Mouse (Mus musculus): ENCODE measurements around the gene Cpsf7. TPM values are rescaled to one million over a fixed set of nuclear protein-coding genes. Genes with fewer than 3 reads are reported as not detected.

The Cpsf7 gene
- 23.7 and 26.0 TPM in 2 replicates for polyA plus RNA-seq (2012; rRNA removed)

DNA sequence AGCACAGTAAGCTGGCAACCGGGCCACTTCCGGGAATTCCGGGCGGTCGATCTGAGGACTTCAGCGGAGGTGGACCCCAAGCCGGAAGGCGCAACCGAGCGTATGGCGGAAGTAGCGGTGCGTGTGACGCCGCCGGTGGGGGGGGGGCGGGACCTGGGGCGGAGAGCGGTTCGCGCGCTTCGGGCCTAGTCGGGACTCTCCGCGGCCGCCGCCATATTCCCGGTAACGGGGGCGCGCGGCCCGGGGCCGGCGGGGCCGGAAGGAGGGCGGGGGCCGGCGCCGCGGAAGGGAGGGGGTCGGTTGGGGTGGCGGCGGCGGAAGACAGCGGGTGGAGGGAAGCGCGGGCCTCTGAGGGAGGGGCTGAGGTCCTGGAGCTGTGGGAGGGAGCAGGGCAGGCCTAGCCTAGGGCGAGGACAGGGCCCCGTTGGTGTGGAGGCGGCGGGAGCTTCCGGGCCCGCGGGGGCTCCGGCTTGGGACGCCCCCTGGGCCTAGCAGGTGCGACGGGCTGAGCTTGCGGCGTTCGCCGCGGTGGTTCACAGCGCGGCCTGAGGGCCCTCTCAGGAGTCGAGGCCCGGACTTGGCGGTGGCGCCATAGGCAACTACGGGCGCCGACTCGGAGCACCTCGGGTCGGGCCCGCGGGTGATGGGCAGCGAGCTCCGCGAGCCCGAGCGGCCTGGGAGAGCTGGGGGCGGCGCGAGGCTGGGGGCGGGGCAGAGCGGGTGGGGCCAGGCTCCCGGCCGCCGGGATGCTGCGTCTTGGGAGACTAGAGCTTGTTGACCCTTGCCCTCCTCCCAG is at the start of gene Cpsf7:
Cpsf7 (plus strand) TSS at position 161 of the 796 bp plus-strand sequence.

DNA sequence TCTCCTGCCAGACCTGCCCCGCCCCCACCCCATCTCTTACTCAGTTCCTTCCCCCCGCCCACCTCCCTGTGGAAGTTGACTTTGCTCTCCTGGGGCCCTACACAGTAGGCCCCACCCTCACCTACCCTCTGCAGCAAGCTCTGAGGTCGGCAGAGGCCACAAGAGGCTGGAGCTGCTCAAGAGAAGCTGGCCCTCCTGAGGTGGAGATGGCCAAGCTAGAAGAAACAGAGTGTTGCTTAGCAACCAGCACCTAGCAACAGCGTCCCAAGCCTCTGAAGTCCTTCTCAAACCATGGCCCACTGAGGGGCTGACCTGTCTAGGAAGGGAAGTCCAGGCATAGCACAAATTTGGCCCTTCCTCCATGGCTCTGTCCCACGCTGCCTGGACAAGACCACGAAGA is 42.4 kb upstream of the Cpsf7 start, which contains the start of gene Ppp1r32:
Ppp1r32 (minus strand) TSS at position 226 of the 400 bp plus-strand sequence.

DNA sequence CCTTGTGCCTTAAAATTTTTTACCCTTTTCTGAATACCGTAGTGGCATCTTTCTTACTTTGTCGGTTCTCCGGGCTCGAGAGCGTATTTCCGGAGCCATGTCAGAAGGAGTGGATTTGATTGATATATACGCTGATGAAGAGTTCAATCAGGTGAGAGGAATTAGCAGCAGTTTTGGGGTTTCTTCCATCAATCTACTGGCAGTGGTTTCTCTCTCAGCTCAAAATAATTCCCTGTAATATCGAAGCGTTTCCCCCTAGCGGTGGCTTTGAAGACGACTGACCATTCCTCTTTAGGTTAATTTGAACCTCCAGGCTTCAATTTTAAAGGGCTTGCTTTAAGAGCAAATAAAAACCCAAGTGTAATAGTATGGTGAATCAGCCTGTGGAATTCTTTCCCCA is 844 bp downstream of the Cpsf7 start, which contains the start of gene Sdhaf2:
Sdhaf2 (minus strand) TSS at position 233 of the 400 bp plus-strand sequence.

DNA sequence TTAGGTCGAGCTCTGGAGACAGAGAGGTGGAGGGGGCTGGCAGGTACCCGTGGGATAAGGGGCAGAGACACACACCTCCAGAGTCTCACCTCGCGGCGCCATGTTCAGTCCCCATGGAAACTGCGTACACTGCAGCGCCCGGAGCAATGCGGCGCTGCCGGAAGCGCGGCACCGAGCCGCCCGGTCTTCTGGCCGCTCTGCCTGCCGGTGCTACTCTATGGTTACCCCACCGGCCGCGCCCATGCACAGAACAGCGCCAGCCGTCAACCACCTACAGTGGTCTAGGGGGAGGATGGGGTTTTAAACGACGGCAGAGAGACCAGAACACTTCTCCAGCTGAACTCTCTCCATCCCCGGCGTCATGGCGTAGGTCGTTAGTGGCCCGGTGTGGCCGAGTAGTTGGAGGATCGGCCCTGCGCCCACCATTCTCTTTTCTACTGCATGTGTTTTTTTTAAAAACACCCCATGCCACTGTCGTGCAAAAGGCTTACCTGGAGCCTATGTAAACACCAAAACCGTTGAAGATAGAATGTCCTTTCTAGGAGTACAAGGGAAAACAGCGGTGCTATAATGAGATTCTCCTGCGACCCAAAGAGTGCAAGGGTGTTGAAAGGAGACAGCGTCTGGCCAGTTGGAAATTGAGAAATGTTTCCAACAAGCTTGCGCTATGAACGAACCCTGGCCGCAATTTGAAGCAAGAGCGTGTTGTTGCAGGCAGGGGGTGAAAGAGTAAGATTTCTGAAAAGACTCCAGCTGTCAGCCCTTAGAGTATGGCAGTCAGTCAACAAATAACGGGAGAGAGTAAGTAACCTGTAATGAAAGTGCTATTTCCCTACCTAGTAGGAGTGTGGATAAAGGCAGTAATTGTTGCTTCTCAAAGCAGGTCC is 30.8 kb downstream of the Cpsf7 start, which contains the start of gene Tmem216:
Tmem216 (minus strand) TSS at position 615 of the 887 bp plus-strand sequence.

DNA sequence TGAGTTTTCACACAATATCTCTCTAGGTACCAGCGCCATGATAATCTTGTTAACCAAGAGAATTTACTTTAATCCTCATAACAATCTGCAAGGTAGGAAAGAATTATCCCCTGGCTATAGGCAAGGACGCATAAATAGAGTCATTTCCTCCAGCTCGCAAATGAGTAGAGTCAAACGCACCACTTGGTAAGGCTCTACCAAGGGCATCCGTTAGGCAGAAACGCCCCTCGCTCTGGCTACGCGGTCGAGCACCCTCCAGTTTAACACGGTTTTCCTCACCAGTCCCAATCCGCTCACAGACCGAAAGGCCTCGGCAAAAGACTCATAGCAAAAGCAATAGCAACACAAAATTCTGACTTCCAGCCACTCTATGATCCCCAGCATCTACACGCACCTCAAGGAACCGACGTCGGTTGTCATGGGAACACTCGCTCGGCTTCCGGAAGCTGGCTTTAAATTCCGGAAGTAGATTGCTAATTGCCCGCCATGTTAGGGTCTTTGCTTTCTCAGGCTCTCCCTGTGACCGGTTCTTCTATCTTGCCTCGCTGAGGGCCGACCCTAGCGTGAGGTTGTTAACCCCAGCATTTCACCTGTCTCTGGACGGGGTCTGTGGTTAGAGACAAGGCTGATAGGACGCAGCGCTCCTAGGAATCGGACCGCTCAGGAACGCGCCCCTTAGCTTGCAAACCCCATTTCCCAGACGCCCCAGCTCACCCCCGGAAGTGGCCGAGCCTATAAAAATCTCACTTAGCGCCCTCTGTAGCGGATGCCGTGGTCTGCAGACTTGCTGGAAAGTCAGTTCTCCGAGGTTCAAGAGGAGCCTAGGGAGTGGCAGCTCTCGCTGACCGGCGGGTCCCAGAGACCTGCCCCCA is 51.9 kb downstream of the Cpsf7 start, which contains the start of the genes Cyb561a3 and Tmem138:
Cyb561a3 (plus strand) TSS at position 483 of the 872 bp plus-strand sequence.
Tmem138 (minus strand) TSS at position 673 of the 872 bp plus-strand sequence.

Other genes with a start within 250 kb of the Cpsf7 start
- 24.6 and 25.1 TPM in 2 replicates for gene Dagla, start 220.4 kb upstream of the Cpsf7 start, polyA plus RNA-seq (2012; rRNA removed)
- 25.4 and 29.9 TPM in 2 replicates for gene Syt7, start 136.2 kb upstream of the Cpsf7 start, polyA plus RNA-seq (2012; rRNA removed)
- 0.98 and 1.2 TPM in 2 replicates for gene Lrrc10b, start 67.8 kb upstream of the Cpsf7 start, polyA plus RNA-seq (2012; rRNA removed)
- 0.29 and 0.40 TPM in 2 replicates for gene Ppp1r32, start 42.3 kb upstream of the Cpsf7 start, polyA plus RNA-seq (2012; rRNA removed)
- gene Sdhaf2, start 876 bp downstream of the Cpsf7 start, polyA plus RNA-seq (2012; rRNA removed) = 15.4 and 15.9 TPM in 2 replicates
- 9.4 and 9.7 TPM in 2 replicates for gene Tmem216, start 31.0 kb downstream of the Cpsf7 start, polyA plus RNA-seq (2012; rRNA removed)
- gene Cyb561a3, start 51.9 kb downstream of the Cpsf7 start, polyA plus RNA-seq (2012; rRNA removed) = 39.9 and 52.5 TPM in 2 replicates
- gene Tmem138, start 52.1 kb downstream of the Cpsf7 start, polyA plus RNA-seq (2012; rRNA removed) = 4.5 and 6.0 TPM in 2 replicates
- gene Ddb1, start 80.1 kb downstream of the Cpsf7 start, polyA plus RNA-seq (2012; rRNA removed) = 72.4 and 75.5 TPM in 2 replicates
- 14.1 and 14.2 TPM in 2 replicates for gene Tkfc, start 80.4 kb downstream of the Cpsf7 start, polyA plus RNA-seq (2012; rRNA removed)
- gene Vwce, start 108.9 kb downstream of the Cpsf7 start, polyA plus RNA-seq (2012; rRNA removed) = 0.13 and 0.47 TPM in 2 replicates
- not detected in 2 replicates for gene Pga5, start 152.8 kb downstream of the Cpsf7 start, polyA plus RNA-seq (2012; rRNA removed)
- gene Vps37c, start 163.5 kb downstream of the Cpsf7 start, polyA plus RNA-seq (2012; rRNA removed) = 60.5 and 79.4 TPM in 2 replicates
- gene Cd5, start 213.7 kb downstream of the Cpsf7 start, polyA plus RNA-seq (2012; rRNA removed) = 0.84 and 1.2 TPM in 2 replicates